Mouse (Mus musculus): Measurements from ENCODE around the gene Fbln2.
"Not testable (repeated sequence)": the region's sequence is repeated elsewhere in the genome, so short reads cannot be mapped to it uniquely, and the experiment has no call there.

Gene Fbln2

DNA sequence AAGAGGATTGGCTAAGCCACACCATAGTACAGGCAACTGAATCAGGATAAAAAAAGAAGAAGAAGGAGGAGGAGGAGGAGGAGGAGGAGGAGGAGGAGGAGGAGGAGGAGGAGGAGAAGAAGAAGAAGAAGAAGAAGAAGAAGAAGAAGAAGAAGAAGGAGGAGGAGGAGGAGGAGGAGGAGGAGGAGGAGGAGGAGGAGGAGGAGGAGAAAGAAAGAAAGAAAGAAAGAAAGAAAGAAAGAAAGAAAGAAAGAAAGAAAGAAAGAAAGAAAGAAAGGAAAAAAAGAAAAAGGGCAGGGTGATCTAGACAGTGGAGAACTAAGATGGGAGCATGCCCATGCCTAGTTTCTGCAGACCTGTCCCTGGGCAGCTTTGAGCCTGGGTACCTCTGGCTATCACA is at the start of gene Fbln2:
Gene Fbln2, plus strand, starts transcription at position 301 of the 400 bp plus-strand sequence.
- not testable (repeated sequence) for DNase-seq (ENCODE audit: low read depth, low spot score)

DNA sequence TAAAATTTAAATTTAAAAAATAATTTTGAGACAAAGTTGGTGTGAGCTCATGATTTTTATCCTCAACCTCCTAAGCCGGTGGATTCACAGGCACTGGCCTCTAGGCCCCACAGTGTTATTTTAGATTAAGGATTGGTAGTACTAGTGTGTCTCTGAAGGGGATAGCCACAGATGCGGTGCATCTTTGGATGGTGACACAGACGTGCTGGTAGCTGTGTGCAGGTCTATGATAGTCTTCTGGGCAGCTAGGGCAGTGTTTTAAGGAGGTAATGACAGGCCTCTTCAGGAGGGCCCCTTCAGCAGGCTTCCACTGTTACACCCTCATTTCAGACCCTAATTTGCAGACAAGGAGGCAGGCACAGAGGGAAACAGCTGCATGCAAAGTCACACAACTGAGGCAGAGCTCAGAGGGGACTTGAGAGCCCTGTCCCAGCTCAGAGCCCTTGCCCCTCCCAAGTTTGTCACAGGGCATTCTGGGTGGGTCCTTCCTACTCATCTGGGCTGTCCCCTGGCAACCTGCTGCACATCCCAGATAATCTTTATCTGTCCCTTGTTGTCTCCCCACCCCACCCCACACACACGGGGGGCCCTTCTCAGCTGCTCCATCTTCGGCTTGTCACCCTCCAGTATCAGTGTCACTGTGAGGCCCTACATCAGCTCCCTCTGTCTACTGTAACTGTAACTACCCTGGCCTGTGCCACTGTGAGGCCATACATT is 48.9 kb upstream of the Fbln2 start:
- no peak for DNase-seq (ENCODE audit: low read depth, low spot score)

DNA sequence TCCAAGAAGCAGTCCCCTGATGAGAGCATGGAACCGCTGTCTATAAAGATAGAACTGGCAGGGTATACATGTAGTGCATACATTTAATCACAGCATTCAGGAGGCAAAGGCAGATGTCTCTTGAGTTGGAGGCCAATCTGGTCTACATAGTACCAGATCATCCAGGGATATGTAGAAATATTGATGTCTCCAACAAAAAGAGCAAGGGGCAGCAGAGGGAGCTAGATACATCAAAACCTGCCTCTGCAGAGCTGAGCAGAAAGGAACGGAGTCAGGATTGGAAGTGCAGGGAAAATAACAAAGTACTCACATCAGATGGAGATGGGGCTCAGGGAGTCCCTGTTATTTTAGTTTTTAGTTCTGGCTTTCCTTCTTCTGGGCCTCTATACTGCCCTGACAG is 47.7 kb upstream of the Fbln2 start:
- no peak for DNase-seq (ENCODE audit: low read depth, low spot score)

DNA sequence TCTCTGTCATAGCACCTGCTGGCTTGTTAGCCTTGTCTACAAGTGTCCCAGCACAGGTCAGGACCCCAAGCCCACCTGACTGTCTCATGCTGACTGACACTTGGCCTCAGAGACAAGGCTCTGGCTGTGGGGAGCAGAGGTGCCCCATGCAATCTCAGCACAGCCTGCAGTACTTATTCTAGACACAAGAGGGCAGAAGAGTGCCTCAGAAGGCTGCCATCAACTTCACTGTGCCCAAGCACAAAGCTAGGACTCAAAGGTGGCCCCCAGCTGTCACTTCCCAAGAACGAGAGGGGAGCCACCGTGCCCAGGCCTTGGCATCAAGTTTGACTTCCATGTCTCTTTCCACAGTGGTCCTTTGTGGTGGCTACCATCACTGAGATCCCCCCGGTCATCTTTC is 47.0 kb upstream of the Fbln2 start:
- DNase-seq (ENCODE audit: low read depth, low spot score): peak; percentile 69

DNA sequence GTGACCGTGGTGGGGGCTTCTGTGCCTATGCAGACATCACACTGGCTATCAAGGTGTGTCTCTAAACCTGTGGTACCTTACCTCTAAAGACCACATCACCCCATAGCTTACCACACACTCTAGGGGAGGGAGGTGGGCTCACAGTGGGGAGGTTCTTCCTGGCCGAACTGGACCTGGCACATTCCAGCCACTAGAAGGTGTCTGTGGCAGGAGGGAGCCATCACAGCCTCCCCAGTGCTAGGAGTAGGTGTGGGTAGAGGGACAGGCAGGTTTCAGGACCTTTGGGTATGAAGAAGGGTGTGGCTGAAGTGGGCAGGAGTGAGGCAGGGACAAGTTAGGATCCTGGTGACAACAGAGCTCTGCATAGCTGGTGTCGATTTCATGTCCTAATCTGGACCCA is 44.4 kb upstream of the Fbln2 start:
- DNase-seq (ENCODE audit: low read depth, low spot score): no peak

DNA sequence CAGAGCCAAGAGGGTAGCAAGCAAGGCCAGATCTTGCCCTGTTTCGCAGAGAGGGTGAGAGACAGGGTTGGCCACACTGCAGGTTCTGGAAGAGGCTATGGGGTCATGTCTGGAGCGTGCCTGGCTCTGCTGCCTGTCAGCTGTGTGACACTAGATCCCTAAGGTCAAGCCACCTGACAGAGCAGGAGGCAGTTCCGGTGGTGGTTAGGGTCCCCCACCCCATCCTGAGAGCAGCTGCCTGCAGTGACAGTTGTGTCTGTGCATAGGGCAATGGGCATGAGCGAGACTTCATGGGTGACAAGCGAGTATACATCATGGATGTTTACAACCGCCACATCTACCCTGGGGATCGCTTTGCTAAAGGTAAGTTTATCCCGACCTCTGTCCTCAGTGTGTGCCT is 43.1 kb upstream of the Fbln2 start:
- no peak for DNase-seq (ENCODE audit: low read depth, low spot score)

DNA sequence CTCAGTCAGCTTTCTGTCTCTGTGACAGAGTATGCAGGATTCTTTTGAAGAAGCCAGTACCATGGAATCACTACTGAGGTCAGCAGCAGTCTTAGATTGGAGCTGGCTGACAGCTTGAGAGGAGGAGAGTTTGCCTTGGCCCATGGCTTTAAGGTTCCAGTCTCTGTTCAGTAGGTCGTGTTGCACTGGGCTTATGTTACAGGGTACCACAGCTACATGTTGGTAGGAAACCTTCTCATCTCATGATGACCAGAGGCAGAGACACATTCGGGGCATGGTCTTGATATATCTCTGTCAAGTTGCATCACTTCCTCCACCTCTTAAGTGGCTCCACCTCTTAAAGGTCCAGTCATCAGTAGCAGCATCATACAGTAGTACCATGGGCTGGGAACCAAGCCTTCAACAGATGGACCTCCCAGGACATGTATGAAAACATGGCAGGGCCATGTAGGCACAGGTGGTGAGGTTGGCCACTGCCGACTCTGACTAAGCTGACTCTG is 40.8 kb upstream of the Fbln2 start:
- no peak for DNase-seq (ENCODE audit: low read depth, low spot score)

DNA sequence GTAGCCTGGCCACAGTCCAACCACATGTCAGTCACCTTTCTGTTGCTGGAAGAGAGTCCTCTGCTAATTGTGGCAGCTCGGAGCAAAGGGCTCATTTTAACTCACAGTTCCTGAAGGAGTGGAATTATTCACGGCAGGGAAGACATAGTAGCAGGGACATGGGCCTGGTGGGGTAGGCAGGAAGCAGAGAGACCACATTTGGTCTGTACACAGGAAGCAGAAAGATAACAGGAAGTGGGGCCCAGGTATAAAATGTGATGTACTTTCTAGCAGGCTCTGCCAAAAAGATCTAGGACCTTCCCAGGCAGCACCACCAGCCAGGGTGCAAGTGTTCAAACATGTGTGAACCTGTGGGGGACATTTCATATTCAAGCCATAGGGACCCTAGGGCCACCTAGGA is 39.9 kb upstream of the Fbln2 start:
- DNase-seq (ENCODE audit: low read depth, low spot score): no peak

DNA sequence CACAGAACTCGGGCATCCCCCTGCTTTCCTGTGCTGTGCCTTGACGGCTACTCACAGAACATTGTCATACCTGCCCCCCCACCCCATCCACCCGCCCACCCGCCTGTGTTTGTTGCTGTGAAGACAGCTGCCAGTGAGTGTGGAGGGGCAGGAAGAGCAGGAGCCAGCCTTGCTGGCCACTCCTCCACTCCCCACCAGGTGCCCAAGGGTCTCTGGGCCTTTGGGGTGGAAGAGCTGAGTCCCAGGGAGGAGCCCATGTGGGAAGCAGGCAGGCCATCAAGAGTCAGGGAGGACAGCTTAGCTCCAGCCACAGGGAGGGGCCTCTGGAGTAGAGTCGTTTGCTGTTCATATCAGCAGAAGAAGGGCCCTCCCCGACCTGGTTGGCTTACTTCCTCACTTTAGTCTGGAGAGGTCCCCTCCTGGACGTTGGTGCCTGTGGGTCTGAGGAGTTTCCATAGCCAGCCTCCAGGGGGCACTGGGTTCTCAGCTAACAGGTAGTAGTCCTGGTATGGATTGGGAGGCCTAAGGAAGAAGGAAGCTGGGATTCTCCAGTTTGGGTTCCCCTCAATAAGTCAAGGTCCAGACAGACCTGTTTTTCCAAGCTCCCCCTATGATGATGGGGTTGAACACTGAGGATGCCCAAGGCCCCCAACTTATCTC is 38.9 kb upstream of the Fbln2 start:
- DNase-seq (ENCODE audit: low read depth, low spot score): peak; percentile 49

DNA sequence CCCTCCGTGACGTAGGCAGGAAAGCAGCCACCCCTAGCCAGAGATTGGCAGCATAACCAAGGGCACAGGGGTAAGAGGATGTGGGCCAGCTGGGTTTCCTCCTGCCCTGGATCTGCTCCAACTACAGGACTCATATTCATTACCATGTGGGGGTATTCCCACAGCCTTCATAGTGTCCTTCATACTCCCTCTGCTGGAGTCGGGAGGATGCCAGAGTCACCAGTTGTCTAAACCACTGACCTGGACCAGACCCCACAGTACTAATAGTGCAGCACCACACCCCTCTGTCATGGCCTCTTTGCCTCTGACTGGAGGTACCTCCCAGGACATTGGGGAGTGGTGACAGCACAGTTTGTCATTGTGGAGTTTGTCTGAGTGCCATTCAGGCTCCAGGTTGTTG is 38.0 kb upstream of the Fbln2 start:
- DNase-seq (ENCODE audit: low read depth, low spot score): no peak

DNA sequence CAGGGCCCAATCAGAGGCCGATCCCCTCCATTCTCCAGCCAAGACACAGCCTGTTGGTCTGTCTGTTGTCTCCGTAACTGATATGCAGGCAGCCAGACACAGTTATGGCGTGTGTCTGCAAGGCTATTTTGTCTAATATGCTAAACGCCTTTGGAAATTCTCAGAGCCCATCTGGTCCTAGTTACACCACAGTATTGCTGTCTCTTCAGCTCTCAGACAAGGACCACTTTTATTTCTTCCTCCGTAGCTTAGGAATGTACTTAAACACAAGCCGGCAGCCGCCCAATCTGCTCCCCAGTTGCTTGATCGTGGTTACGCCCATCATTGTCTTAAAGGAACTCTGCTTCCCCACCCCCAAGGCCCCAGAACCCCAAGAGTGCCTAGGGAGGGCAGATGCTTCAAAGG is 31.5 kb upstream of the Fbln2 start:
- DNase-seq (ENCODE audit: low read depth, low spot score): peak; percentile 32

DNA sequence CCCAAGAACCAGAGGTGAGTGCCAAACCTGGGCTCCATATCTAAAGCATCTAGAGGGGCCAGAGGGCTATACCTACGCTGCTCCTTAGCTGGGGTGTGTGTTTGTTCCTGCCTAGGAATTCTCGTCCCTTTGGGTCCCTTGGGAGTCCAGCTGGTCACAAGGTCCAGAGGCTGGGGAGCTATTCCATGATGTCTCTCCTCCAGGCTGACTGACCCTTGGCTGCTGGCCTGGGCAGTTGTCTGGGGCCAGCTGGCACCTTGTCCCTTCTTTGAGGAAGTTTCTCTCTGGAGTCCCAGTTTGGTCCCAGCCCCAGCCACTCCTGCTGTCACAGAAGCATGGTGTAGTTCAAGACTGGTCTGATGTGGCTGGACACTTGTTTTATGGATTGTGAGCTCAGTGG is 30.9 kb upstream of the Fbln2 start:
- no peak for DNase-seq (ENCODE audit: low read depth, low spot score)

DNA sequence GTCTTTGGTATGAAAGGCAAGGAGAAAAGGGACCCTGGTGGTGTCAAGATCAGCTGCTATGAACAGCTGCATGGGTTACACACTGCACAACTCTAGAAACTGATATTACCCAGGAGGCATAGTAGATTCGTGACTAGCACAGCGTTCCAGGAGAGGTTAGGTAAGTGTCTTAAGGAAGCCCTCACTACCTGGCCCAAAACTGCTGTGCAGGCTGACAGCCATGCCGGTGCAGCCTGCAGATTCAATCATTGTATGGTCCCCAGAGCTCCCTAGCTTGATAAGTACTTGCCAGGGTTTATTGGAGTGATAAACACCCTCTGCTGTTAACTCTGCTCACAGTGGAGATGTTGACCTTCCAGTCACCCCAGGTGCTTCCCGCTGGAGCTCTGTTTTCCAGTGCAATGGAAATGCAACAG is 30.2 kb upstream of the Fbln2 start:
- no peak for DNase-seq (ENCODE audit: low read depth, low spot score)

DNA sequence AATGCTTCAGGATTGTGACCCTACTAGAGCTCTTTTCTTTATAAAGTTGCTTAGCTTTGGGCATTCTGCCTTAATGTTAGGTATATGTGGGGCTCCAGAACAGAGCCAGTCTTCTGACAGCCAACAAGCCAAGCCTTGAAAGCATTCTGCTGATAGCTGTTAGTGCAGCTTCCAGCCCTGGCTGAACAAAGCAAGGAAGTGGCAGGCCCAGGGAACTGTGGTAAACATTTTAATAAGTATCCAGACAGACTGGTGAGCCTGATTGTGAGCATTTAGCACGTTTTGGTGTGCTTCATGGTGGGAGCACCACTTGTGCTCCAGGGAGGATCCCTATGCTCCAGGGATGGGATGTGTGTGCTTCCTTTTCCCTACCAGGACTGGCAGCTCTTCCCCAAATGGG is 29.2 kb upstream of the Fbln2 start:
- no peak for DNase-seq (ENCODE audit: low read depth, low spot score)

DNA sequence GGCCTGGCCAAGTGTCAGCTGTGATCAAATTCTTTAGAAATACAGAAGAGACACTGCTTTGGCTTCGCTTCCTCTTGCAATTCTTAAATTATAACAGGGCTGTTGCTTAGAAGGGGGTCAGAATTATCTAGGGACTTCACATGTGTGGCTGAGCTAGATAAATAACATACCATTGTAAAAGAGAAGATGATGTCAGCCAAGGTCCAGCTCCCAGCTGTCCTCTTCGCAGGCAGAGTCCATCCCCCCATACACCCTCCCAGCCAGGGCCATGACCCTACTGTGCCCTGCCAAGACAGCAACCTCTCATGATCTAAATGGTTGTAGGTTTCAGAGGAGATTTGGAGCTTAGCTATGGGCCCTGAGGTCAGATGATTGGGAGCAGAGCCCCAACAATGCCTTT is 28.3 kb upstream of the Fbln2 start:
- no peak for DNase-seq (ENCODE audit: low read depth, low spot score)

DNA sequence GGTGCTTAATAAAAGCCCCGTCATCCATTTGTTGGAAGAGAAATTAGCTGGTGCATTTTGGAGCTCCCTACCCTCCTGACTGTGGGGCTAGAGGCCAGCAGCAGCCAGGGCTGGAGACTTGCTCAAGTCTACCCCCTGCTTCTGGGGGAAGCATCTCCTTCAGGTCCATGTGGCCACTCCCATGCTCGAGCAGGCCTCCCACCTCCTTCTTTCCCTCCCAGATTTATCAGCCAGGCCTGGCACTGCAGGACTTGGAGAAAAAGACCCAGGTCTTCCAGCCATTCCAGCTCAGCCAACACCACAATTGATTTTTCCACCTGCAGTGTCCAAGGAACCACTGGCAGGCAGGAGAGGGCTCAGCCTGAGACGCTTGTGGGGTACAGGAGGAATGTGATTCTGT is 27.5 kb upstream of the Fbln2 start:
- no peak for DNase-seq (ENCODE audit: low read depth, low spot score)

DNA sequence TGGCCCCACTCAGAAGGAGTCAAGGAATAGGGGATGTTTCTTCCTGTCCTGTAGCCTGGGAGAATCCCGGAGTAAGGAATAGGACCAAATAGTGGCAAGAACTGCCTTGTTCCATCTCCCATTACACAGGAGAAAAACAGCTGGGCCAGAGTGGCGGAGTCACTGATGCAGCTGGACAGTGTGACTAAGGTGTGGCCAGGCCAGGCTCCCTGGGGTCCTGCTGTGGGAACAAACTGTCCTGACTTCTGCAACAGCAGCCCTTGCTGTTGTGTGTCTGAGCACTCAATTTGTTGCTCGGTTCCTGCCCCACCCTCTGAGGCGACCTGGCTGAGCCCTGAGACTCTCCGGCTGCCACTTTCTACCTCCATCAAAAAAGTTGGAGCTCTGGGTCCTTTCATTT is 26.8 kb upstream of the Fbln2 start:
- DNase-seq (ENCODE audit: low read depth, low spot score): no peak

DNA sequence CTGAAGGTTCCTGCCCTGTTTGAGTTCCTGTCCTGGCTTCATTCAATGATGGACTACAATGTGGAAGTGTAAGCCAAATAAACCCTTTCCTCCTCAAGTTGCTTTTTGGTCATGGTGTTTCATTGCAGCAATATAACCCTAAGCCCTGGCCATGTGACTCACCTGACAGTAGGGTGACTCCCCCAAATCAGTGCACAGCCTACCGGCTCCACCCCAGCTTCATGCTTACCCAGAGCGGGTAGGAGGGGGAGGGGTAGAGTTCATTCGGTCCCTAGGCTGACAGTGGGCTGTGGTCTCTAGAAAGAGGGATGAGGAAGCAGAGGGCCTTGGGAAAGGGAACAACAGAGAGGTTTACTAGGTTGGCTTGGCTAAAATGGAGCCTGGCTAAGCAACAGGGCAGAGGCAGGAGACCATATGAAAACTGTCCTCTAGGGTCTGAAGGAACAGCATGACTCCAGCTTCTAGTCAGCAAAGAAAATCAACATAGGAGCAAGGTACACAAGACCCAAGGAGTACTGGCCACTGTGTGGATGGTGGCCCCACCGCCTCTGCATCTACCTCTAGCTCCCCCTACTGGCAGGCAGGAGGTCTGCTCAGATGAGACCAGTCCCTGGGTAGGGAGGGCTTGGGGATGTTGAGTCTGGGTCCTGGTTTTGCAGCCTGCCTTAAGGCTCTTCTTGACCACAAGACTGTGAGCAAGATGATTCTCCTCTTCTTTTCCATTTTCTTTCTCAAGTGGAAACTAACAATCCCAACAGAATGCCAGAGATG is 25.9 kb upstream of the Fbln2 start:
- DNase-seq (ENCODE audit: low read depth, low spot score): peak; percentile 31

DNA sequence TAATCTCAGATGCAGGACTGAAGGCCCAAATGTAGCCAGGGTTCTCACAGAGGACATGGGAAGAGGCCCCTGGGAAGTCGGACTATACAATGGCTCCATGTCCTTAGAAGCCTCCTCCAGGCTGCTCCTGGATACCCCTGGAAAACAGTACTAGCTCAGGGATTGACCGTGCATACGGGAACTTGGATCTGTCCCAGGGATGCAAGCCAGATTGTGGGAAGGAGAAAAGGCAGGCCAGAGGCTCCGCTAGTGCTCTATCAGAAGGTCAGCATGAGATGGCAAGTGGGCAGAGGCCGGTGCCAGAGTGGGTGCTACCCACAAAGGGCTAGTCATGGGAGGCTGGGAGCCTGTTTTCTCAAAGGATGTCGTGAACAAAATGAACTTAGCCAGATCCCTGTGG is 25.3 kb upstream of the Fbln2 start:
- no peak for DNase-seq (ENCODE audit: low read depth, low spot score)

DNA sequence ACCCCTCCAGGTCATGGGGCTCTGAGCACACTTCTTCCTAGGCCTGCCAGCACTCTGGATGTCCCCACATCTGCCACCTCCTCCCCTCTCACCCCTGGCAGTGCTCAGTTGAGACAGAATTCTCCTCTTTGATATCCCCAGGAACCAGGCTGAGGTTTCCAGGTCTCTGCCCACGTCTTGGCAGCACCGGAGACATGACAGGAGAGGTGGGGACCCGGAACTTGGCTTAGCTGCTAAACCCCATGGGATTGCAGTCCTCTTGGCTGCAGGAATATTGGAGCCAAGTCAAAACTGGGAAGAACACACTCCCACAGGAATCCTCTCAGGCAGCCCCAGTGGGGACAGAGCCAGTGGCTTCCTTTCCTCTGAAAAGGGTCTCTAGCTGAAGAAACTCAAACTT is 24.4 kb upstream of the Fbln2 start:
- no peak for DNase-seq (ENCODE audit: low read depth, low spot score)

DNA sequence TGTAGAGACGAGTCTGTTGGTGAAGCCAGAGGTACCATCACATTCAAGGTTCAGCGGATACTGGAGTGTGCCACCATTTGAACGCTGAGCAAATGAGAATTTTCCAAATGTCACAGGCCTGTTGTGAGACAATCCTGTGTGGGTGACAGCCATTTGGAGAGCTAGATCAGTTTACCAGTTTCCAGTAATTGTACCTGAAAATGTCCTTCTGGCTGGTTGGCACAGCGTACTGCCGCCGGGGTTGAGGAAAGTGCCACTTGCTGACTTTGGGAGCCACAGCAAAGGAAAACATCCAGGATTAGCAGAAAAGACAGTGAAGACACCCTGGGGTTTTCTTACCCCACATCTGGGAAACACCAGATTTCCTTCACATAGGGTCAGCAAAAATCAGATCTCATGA is 22.3 kb upstream of the Fbln2 start:
- DNase-seq (ENCODE audit: low read depth, low spot score): no peak

DNA sequence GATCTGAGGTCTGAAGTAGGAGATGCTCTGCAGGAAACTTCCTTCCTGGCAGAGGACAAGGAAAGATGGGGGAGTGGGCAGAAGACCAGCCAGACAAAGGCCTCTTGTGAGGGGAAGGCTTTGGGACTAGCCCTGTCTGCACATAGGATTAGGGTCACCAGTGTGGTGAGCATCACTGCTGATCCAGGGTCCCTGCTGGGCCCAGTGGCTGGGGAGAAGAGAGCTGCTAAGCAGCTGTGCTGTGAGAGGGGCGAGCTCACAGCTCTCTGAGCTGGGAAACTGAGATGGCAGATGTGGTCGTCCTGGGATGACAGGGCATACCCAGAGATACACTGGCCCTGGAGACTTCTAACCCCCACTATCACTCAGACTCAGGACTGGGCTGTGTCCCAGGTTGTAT is 20.8 kb upstream of the Fbln2 start:
- no peak for DNase-seq (ENCODE audit: low read depth, low spot score)

DNA sequence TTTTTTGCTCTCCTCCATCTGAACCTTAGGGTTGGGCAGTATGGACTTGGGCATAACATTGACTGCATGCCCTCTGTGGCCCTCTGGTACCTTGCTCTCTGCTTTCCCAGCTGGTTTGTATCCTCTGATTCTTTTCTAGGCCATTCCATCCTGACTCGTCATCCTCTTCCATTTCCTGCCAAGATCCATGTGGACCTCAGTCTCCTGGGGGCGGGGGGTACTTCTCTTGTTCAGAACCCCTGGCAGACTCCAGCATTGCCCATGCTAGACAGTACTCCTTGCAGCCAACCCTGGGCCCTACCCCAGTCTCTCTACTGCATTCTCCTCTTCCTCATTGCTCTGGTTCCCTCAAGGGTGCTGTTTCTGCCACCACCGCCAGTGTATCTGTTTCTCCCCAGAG is 19.8 kb upstream of the Fbln2 start:
- no peak for DNase-seq (ENCODE audit: low read depth, low spot score)
